Mouse (Mus musculus): Measurements from ENCODE around the gene Nusap1. TPM values are rescaled to one million over a fixed set of nuclear protein-coding genes. Genes with fewer than 3 reads are reported as not detected.
"Not testable (repeated sequence)": the region's sequence is repeated elsewhere in the genome, so short reads cannot be mapped to it uniquely, and the experiment has no call there.

Gene Nusap1
- polyA plus RNA-seq, 1 experiment from 2014 or later = 65.4 TPM

DNA sequence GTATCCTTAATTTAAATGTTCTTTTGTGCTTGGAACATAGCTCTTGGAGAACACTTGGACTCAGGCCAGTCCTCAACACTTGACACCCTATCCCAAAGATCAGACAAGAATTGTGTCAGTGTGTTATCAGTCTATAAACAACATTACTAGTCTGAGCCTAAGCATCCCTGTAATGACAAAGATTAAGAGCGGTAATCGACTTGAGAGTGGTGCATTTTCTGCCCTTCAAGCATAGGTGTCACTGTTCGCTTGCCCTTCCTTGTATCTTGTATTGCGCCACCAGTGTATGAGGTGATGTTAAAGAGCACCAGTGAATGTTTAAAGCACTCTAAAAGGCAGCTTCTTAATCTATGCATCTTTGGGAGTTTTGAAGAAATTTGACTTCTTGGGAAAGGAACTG is 11.1 kb upstream of the Nusap1 start:
- Histone ChIP-seq H3K27ac (ENCODE audit: low read length) (no peak overlapping the region), H3K4me2 (ENCODE audit: low read depth, low read length) (no peak overlapping the region), H3K4me3 (replicated peaks; ENCODE audit: low read length) (no peak overlapping the region), H3K9me3 (replicated peaks; ENCODE audit: control insufficient read depth, low read length) (no peaks in the 10 kb centered on the region), H3K4me1 (ENCODE audit: control insufficient read depth, insufficient read depth, low read length) (peaks cover 5% of the 10 kb centered on the region; the same call in 1 of the 2 replicates), H3K36me3 (ENCODE audit: control insufficient read depth, insufficient read depth, low read length) (peaks cover 8% of the 10 kb centered on the region), H3K9ac (ENCODE audit: low read length) (no peak overlapping the region), H3K27me3 (ENCODE audit: control insufficient read depth, insufficient read depth, low read length) (no peaks in the 10 kb centered on the region)
- ATAC-seq (ENCODE audit: insufficient read depth, low FRiP score) = no peak
- 89% methylated on average over 4 of the region's 4 CpGs for WGBS

DNA sequence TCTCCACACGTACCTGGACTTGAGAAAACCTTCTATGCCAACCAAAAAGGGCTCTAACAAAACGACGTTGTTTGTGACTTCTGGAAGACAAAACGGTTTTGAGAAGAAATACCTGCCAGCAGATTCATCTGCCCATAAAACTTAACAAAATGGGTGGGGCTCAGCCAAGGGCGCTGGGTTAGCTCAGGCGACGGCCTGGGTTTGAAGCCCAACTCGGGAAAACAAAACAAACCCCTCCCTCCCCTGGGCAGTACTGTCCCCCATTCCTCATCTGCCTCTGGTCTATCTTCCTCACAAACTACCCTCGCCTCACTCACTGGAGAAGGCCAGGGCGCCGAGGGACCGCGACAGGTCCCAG is 278 bp upstream of the Nusap1 start:
- 0% methylated on average over 13 of the region's 13 CpGs for WGBS
- H3K9ac ChIP-seq (ENCODE audit: low read length) = peak overlapping the region; percentile 84
- ATAC-seq (ENCODE audit: insufficient read depth, low FRiP score) = no peak

DNA sequence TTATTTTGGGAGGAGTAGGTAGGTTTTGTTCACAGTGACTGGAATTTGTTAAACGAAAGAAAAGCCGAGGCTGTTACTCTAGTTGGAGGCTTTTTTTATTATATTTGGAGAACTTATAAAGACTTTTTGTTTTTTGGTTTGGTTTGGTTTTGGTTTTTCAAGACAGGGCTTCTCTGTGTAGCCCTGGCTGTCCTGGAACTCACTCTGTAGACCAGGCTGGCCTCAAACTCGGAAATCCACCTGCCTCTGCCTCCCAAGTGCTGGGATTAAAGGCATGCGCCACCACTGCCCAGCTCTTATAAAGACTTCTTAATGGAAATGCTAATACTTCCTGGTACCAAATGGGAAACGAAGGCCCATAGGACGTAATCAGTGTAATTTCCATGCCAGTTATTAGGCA is 904 bp downstream of the Nusap1 start:
- H3K27me3 ChIP-seq (ENCODE audit: control insufficient read depth, insufficient read depth, low read length); H3K9me3 ChIP-seq (replicated peaks; ENCODE audit: control insufficient read depth, low read length); H3K36me3 ChIP-seq (ENCODE audit: control insufficient read depth, insufficient read depth, low read length); ATAC-seq (ENCODE audit: insufficient read depth, low FRiP score): not testable (repeated sequence)
- Histone ChIP-seq H3K4me2 (ENCODE audit: low read depth, low read length) (peak overlapping the region; percentile 84), H3K27ac (ENCODE audit: low read length) (peak overlapping the region; percentile 49; the same call in 1 of the 2 replicates), H3K9ac (ENCODE audit: low read length) (peak overlapping the region; percentile 79), H3K4me1 (ENCODE audit: control insufficient read depth, insufficient read depth, low read length) (peaks cover 18% of the 10 kb centered on the region), H3K4me3 (replicated peaks; ENCODE audit: low read length) (peak overlapping the region; percentile 94)
- 8% methylated on average over 6 of the region's 6 CpGs for WGBS

More for the DNA sequence above, 278 bp upstream of the Nusap1 start:
- Histone ChIP-seq H3K4me1 (ENCODE audit: control insufficient read depth, insufficient read depth, low read length) (peaks cover 18% of the 10 kb centered on the region), H3K27ac (ENCODE audit: low read length) (peak overlapping the region; percentile 64), H3K4me3 (replicated peaks; ENCODE audit: low read length) (peak overlapping the region; percentile 94), H3K27me3 (ENCODE audit: control insufficient read depth, insufficient read depth, low read length) (no peaks in the 10 kb centered on the region), H3K4me2 (ENCODE audit: low read depth, low read length) (peak overlapping the region; percentile 75), H3K36me3 (ENCODE audit: control insufficient read depth, insufficient read depth, low read length) (no peaks in the 10 kb centered on the region), H3K9me3 (replicated peaks; ENCODE audit: control insufficient read depth, low read length) (no peaks in the 10 kb centered on the region)

DNA sequence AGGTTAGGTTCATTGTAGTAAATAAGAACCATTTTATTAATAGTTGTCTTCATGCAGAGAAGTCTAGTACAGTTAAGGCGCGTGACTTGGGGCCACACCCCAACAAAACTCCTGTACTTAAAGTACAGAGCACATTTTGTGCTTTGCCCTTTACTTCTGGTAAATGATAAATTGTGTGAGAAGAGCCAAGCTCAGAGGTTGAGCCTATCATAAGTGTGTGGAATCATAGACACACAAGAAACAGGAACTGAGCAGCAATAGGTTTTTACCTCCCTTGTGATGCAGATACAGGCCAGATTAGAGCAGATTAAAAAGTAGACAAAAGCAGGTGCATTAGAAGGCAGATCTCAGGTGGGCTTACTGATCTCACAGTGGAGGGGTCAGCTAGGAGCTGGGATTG is 3.2 kb downstream of the Nusap1 start:
- Histone ChIP-seq H3K4me3 (replicated peaks; ENCODE audit: low read length) (0 out of 2 replicates have a peak overlapping the region, but pooled peaks have one; percentile 5), H3K27me3 (ENCODE audit: control insufficient read depth, insufficient read depth, low read length) (no peaks in the 10 kb centered on the region), H3K4me2 (ENCODE audit: low read depth, low read length) (peak overlapping the region; percentile 11; the same call in 1 of the 2 replicates), H3K36me3 (ENCODE audit: control insufficient read depth, insufficient read depth, low read length) (no peaks in the 10 kb centered on the region), H3K9ac (ENCODE audit: low read length) (0 out of 2 replicates have a peak overlapping the region, but pooled peaks have one; percentile 5), H3K9me3 (replicated peaks; ENCODE audit: control insufficient read depth, low read length) (no peaks in the 10 kb centered on the region), H3K27ac (ENCODE audit: low read length) (no peak overlapping the region), H3K4me1 (ENCODE audit: control insufficient read depth, insufficient read depth, low read length) (peaks cover 18% of the 10 kb centered on the region)
- ATAC-seq (ENCODE audit: insufficient read depth, low FRiP score) = no peak
- 93% methylated on average over 2 of the region's 2 CpGs for WGBS

DNA sequence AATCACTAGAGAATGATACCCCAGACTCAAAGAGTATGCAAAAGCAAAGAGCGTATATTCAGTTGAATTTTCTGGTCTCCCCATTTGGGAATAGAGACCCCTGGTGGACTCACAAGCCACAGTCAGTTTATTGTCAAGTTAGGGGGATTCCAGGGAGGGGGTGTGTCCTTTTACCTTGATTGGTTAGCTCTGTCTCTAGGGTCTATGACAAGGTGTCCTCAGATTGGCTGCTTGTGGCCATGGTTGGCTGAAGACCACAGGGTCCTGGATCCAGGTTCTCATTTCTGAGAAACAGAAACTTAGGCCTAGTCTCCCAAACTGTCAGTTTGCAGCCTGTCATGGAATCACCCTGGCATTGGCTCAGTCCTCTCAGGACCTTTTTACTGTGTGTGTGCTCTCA is 18.7 kb downstream of the Nusap1 start:
- no peak overlapping the region for H3K4me3 ChIP-seq (replicated peaks; ENCODE audit: low read length)
- no peak overlapping the region for H3K27ac ChIP-seq (ENCODE audit: low read length)
- ATAC-seq (ENCODE audit: insufficient read depth, low FRiP score) = no peak
- H3K27me3 ChIP-seq (ENCODE audit: control insufficient read depth, insufficient read depth, low read length) = no peaks in the 10 kb centered on the region
- H3K4me2 ChIP-seq (ENCODE audit: low read depth, low read length) = no peak overlapping the region
- no peaks in the 10 kb centered on the region for H3K4me1 ChIP-seq (ENCODE audit: control insufficient read depth, insufficient read depth, low read length)
- peaks cover 32% of the 10 kb centered on the region for H3K36me3 ChIP-seq (ENCODE audit: control insufficient read depth, insufficient read depth, low read length)
- WGBS = 91% methylated on average over 1 of the region's 1 CpGs
- H3K9me3 ChIP-seq (replicated peaks; ENCODE audit: control insufficient read depth, low read length) = no peaks in the 10 kb centered on the region
- no peak overlapping the region for H3K9ac ChIP-seq (ENCODE audit: low read length)

DNA sequence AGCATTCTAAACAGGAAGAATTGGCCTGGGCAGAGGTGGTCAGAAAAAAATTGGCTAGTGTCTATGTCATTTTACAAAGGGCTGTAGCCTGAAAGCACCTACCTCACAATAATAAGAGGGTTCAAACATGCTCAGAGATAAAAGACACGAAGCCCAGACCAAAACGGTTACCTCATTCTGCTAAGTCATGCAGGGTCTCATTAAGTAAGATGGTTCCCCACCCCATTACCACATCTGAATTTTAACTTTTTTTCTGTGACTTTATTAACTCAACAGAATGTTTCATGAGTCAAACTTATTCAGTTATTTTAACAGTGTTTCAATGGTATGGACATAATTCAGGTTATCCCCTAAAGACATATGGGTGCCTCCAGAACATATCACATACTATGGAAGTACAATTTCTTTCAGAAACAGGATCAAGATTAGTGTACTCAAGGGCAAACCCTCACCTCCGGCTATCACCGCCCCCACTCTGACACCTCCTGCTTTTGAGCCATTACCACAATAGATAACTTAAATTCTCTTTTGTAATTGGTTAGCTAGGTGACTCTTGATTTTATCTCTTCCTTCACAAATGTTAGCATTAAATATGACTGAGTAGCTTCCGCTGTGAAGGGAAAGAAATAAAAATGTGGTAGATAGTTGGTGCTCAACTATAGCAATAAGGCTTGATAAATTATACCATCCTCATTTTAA is 23.3 kb downstream of the Nusap1 start:
- ATAC-seq (ENCODE audit: insufficient read depth, low FRiP score) = no peak
- WGBS = 94% methylated on average over 5 of the region's 5 CpGs
- Histone ChIP-seq H3K9ac (ENCODE audit: low read length) (no peak overlapping the region), H3K27me3 (ENCODE audit: control insufficient read depth, insufficient read depth, low read length) (no peaks in the 10 kb centered on the region), H3K4me3 (replicated peaks; ENCODE audit: low read length) (no peak overlapping the region), H3K4me1 (ENCODE audit: control insufficient read depth, insufficient read depth, low read length) (no peaks in the 10 kb centered on the region), H3K27ac (ENCODE audit: low read length) (no peak overlapping the region), H3K4me2 (ENCODE audit: low read depth, low read length) (no peak overlapping the region), H3K36me3 (ENCODE audit: control insufficient read depth, insufficient read depth, low read length) (peaks cover 27% of the 10 kb centered on the region), H3K9me3 (replicated peaks; ENCODE audit: control insufficient read depth, low read length) (no peaks in the 10 kb centered on the region)

DNA sequence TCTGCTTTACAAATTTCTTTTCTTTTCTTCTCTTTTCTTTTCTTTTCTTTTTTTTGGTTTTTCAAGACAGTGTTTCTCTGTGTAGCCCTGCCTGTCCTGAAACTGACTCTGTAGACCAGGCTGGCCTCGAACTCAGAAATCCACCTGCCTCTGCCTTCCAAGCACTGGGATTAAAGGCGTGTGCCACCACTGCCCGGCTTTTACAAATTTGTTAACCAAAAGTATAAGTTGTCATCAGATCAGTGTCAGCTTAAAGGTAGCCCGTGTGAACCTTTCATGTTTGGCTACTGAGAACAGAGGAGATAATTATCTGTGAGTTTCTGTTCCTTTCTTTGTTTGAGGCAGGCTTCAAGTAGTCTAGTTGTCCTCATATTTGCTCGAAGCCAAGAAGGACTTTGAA is 26.2 kb downstream of the Nusap1 start:
- no peaks in the 10 kb centered on the region for H3K4me1 ChIP-seq (ENCODE audit: control insufficient read depth, insufficient read depth, low read length)
- H3K9ac ChIP-seq (ENCODE audit: low read length) = no peak overlapping the region
- no peak overlapping the region for H3K4me2 ChIP-seq (ENCODE audit: low read depth, low read length)
- H3K4me3 ChIP-seq (replicated peaks; ENCODE audit: low read length) = no peak overlapping the region
- no peaks in the 10 kb centered on the region for H3K27me3 ChIP-seq (ENCODE audit: control insufficient read depth, insufficient read depth, low read length)
- H3K36me3 ChIP-seq (ENCODE audit: control insufficient read depth, insufficient read depth, low read length) = peaks cover 28% of the 10 kb centered on the region
- no peak for ATAC-seq (ENCODE audit: insufficient read depth, low FRiP score)
- no peaks in the 10 kb centered on the region for H3K9me3 ChIP-seq (replicated peaks; ENCODE audit: control insufficient read depth, low read length)
- no peak overlapping the region for H3K27ac ChIP-seq (ENCODE audit: low read length)
- WGBS = 86% methylated on average over 5 of the region's 5 CpGs

DNA sequence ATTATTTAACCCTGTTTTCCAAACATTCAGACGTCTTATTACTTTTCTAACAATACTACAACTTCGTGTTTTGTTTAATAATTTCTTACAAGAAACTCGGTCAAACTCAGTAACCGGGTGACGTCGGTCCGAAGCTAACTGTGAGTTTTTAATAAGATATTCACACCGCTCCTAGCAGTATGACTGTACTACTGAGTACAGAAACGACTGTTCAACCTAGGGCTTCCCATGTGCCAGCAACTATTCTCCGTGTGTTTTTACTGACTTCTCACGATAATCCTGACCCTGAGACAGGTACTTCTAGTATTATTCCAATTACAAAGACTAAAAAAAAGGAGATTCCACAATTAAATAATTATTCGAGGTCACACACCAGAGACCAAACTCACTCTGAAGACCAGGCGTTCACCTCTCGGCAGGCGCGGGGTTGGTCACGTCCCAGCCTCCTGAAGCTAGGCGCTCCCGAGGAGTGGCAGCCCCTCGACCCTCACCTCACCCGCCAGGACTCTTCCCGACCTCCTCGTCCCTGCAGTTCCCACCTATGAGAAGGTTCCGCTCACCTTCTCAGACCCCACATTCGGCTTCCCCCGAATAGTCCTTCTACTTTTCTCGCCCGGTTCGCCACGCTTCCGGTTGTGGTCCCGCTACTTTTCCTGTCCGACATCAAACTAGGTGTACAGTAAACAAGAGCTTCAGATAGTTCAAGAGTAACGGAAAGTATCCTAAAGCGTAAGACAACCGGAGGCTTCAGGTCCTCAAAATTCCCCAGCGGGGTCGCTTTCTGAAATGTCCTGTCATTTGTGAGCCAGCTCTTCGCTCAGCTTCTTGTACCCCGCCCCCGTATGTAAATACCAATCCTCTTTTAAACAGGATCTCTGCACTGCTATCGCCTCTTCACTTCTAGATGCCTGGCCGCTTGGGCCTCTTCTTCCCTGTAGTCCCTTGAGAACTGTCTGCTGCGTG is 44.4 kb downstream of the Nusap1 start, which contains the start of gene Ndufaf1:
Gene Ndufaf1, minus strand, starts transcription at position 608 of the 963 bp plus-strand sequence.
- H3K27ac ChIP-seq (ENCODE audit: low read length) = no peak within 1 kb of the TSS; the same call in 1 of the 2 replicates

DNA sequence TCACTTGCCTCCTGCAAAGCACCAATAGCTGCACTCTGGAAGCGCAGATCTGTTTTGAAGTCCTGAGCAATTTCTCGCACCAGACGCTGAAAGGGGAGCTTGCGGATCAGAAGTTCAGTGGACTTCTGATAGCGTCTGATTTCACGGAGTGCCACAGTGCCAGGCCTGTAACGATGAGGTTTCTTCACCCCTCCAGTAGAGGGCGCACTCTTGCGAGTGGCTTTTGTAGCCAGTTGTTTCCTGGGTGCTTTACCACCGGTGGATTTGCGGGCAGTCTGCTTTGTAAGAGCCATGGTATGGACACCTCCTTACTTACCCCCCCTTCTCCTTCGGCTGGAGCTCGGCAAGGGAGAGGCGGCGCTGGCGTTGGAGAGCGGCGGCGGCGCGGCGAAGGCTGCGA is 47.6 kb downstream of the Nusap1 start:
- H3K27ac ChIP-seq (ENCODE audit: low read length); ATAC-seq (ENCODE audit: insufficient read depth, low FRiP score); H3K36me3 ChIP-seq (ENCODE audit: control insufficient read depth, insufficient read depth, low read length); H3K27me3 ChIP-seq (ENCODE audit: control insufficient read depth, insufficient read depth, low read length); H3K9ac ChIP-seq (ENCODE audit: low read length); H3K4me3 ChIP-seq (replicated peaks; ENCODE audit: low read length); H3K4me1 ChIP-seq (ENCODE audit: control insufficient read depth, insufficient read depth, low read length); H3K9me3 ChIP-seq (replicated peaks; ENCODE audit: control insufficient read depth, low read length); H3K4me2 ChIP-seq (ENCODE audit: low read depth, low read length): not testable (repeated sequence)
- 76% methylated on average over 22 of the region's 23 CpGs for WGBS

More for the DNA sequence above, 44.4 kb downstream of the Nusap1 start, which contains the start of gene Ndufaf1:
- peak within 1 kb of the TSS; percentile 97 for H3K9ac ChIP-seq (ENCODE audit: low read length)
- WGBS = 1% methylated on average over 44 of the region's 44 CpGs
- H3K27me3 ChIP-seq (ENCODE audit: control insufficient read depth, insufficient read depth, low read length) = no peaks in the 10 kb centered on the region
- 0 out of 2 replicates have a peak, but pooled peaks cover under 1% of the 10 kb centered on the region for H3K36me3 ChIP-seq (ENCODE audit: control insufficient read depth, insufficient read depth, low read length)
- ATAC-seq (ENCODE audit: insufficient read depth, low FRiP score) = peak; percentile 72; the same call in 1 of the 2 replicates
- H3K9me3 ChIP-seq (replicated peaks; ENCODE audit: control insufficient read depth, low read length) = no peaks in the 10 kb centered on the region
- peak within 1 kb of the TSS; percentile 87 for H3K4me2 ChIP-seq (ENCODE audit: low read depth, low read length)
- H3K4me1 ChIP-seq (ENCODE audit: control insufficient read depth, insufficient read depth, low read length) = 0 out of 2 replicates have a peak, but pooled peaks cover 2% of the 10 kb centered on the region
- peak within 1 kb of the TSS; percentile 89 for H3K4me3 ChIP-seq (replicated peaks; ENCODE audit: low read length)

All from stomach, embryonic 16.5 days (tissue).